Mouse (Mus musculus) mouse embryonic stem cell (cell line): ENCODE data around the gene Tifab.

Experiments used
- in situ Hi-C, 2 experiments: fragments of 300-500 bp; cut with MboI; formaldehyde crosslinking; loops; 1 replicate in 1 of 2; 3 replicates in 1 of 2; pipeline ENCODE4 v1.14.3; 2019 to 2020; ENCODE audit warnings: low sequenced_read_pairs in 2 of 2, low pct_unique_long_range_greater_than_20kb in 1 of 2, mixed read lengths in 1 of 2; ENCODE audit not compliant: unreplicated experiment in 1 of 2

The Tifab gene

DNA sequence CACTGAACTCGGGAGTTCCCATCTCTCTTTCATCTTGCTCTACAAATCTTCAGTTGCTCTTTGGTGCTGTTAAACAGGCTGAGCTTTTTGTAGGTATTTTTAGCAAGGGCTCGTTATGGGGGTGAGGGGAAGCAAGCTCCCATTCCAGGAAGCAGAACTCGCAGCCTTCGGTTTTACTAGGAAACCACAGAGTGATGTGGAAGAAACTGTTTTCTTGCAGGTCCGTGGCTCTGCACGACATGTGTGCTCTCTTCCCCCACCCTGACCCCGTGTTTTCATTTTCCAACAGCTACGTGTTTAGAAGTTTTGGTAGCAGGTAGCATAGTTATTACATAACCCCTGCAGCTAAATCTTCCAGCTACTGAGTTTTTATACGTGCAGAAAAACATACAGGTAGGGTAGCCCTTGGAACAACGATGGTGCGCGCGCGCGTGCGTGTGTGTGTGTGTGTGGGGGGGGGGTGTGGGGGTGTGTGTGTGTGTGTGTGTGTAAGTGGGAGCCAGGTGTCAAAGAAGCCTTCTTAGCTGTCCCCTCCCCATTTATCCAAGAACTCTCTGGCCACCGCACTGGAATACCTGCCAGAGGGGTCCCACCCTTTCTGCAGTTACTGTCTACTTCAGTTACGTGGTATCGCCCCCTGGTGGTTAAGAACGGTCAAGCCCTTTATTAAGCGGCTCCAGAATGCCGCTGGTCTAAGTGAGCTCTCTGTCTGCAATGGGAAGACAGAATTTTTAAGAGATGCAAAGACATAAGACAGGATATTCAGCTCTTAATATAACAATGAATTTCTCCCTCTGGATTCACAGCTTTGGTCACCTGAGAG is 27.1 kb downstream of the Tifab start:
- in situ Hi-C loops, result no loop called here

DNA sequence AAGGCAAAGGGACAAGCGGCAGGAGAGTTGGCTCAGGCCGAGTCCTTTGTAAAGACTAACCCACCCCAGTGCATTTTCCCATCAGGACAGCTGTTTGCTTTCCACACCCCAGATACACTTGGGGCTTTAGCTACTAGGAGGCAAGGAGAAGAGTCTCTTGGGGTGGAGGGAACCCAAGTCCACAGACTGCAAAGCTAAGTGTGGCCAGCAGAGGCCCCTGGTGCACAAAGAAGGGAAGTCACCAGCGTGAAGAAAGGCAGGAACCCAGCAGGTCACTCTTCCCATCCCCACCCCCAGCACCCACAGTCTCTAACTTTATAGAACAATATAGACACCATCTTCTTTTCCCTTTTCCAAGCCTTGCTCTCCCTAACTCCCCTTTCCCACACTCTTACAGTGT is 33.2 kb downstream of the Tifab start:
- in situ Hi-C loops, result no loop called here

DNA sequence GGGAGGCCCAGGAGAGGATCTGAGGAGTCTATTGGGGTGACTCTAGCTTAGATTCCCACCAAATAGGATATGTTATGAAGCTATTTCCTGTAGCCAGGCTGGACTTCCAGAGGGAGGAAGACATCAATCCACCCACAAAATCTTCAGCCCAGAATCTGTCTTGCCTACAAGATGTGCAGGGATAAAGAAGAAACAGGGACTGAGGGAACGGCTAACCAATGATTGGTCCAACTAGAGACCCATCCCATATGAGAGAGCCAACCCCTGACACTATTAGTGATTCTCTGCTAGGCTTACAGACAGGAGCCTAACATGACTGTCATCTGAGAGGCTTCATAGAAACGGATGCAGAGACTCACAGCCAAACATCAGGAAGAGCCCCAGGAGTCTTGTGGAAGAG is 34.7 kb downstream of the Tifab start:
- in situ Hi-C loops, result no loop called here

- in situ Hi-C loops, result no loop called here
These were observed 35.6 kb downstream of the Tifab start for GRCm38 (mm10) chr13:56143151-56143513.

DNA sequence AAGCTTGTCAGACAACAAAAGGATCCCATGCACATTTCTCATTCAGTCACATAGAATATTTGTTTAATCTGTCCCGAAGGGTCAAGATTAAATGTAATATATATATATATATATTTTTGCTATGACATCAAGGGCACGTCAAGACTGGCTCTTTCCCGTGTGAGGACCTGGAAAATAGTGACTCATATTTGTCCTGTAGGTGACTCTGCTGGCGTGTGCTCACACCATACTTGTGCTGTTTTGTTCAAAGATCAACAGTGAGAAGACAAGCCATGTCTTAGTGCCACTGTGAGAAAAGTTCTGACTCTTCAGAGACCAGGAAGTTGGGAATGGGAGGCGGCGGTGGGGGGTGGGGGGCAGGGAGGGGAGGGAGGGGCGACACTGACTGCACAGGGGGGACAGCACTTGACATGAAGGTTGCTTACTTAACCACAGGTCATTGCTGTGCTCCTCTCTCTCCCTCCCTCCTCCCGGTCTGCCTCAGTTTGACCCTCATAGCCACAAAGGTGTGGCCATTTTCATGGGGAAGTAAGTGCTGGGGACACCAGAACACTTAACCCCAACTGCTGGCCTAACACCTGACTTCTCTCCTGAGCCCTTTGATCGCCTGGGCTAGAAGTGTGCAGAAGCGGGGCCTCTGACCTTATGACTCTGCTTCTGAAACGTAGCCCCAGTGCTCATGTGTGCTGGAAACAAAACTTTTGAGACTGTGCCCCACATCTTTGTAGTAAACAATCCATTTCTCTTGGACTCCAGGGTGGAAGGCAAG is 36.1 kb downstream of the Tifab start:
- in situ Hi-C loops, result no loop called here

DNA sequence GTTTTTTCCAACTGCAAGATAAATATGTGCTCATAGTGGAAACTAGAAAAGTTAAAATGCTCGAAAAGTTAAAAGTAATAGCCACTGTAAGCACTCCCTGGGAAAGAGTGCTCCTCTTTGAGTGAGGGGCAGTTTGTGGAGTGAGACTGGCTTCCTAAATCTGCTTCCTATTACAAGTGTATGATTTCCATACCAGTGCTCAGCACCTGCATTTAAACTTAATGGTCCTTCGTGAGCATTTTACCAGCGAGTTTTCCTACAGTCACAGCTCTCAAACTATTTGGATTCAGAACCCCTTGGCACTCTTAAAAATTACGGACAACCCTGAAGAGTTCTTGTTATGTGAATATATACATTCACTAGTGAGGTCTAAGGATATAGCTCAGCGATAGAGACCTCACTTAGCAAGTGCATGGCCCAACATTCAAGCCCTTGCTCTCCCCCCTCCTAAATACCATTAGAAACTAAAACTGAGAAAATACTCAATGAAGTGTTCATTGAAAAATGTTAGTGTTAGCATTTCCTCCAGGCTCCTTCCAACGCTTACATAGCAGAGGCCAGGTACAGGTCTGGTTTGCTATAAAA is 39.4 kb downstream of the Tifab start:
- in situ Hi-C loops, result no loop called here

DNA sequence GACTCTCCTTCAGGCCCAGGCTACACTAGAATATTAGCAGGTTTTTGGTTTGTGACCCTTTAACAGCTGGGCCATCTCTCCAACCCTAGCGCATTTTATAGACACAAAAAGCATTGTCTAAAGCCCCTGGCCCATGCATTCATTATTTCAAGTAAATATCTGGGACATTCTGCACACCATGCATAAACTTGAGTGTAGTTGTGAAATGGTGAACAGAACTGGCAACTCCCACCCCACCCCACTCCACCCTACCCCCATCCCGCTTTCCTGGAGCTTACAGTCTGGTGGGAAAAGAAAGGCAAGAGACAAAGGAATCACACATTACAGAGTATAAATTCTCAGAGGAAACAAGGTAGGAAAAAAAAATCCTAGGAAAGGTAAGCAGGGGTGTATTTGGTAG is 42.5 kb downstream of the Tifab start, which contains the start of gene H2afy:
Gene H2afy (minus strand): TSS at position 162 of the 400 bp plus-strand sequence.
- in situ Hi-C loops, result no loop called here

DNA sequence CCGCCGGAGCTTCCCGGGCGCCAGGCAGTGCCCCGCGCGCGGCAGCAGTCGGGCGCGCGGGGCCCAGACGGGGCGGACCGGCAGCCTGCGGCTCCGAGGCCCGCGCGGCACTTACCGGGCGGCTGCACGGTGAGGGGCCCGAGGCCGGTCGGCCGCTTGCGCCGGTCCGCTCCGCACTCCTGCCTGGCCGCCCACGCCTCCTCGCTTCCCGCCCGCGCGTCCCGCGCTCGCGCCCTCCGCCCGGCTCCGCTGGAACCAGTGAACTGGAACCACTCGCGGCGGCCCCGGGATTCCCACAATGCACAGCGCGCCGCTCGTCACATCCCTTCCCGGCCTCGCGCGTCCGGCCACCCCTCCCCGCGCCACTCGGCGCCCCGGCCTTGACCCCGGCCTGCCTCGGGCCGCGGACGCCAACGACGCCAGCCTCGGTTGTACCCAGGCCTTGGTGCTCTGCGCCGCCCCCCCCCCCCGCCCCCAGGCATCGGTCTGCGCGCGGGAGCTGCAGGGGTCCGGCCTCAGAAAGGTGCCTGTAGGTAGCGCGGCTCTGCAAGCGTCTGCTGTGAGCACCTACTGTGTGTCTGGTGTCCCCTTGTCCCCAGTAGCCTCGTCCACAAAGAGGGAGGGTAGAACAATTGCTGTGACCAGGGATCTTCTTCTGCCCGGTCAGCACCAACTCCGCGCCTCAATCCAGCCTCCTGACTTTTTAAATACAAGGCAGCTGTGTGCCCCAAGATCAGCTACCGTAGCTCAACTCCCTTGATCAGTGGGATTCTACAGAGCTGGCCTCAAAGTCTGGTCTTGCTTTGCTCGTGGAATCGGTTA is 43.2 kb downstream of the Tifab start:
- in situ Hi-C loops, result no loop called here

GRCm38 (mm10) chr13:56134631-56135181 is 44.0 kb downstream of the Tifab start:
- in situ Hi-C loops, result no loop called here

DNA sequence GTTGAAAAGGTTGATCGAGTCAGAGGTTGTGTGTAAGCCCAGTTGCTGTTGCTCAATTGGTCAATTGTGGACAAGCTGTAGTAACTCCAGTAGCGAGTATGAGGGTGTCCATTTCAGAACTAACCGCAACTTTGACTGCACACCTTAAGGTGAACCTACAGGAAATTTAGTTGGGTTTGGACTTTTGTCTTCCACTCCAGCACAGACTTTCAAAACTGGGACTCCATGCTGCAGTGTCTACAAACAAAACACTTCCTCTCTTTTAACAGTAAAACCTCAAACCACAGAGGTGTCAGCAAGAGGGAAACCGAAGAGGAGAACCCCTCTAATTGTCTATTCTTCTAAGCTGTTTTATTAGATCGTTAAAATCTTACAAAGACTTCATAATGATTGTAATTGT is 44.7 kb downstream of the Tifab start:
- in situ Hi-C loops, result no loop called here

DNA sequence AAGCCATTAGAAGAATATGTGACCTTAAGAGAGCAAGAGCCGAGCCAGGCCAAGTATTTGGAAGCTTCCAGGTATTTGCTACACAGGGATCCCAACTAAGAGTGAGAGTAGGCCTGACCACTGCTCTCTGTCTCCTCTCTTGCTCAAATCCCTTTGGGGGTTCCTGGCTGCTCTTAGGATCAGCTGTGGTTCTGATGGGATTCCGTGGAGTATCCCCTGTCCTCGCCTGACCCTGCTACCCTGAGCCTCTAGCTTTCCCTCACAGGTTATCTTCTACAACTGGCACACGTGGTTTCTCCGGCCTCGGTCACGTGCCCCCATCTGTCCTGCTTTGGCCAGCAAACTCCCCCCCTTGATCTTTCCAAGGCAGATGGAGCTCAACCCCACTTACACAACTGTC is 45.7 kb downstream of the Tifab start:
- in situ Hi-C loops, result no loop called here

GRCm38 (mm10) chr13:56132326-56132936 is 46.3 kb downstream of the Tifab start:
- in situ Hi-C loops, result no loop called here

DNA sequence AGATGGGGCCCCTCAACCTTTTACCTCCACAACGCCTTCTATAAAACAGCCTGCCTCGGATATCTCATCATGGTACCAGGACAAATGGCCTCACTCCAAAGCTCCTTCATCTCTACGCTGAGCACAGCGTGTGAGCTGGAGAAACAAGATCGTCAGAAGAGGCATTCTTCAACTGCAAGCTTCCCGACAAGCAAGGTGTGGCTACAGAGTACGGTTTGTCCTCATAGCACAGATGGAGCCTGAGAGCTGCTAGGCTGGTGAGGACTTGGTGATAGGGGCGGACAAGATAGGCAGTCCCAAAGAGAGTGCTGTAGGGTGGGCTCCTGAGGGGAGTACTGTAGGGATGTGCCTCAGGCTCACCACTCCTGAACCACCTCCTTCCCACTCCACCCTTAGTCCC is 48.1 kb downstream of the Tifab start:
- in situ Hi-C loops, result no loop called here

GRCm38 (mm10) chr13:56129578-56129977 is 49.1 kb downstream of the Tifab start:
- in situ Hi-C loops, result no loop called here

GRCm38 (mm10) chr13:56129014-56129413 is 49.7 kb downstream of the Tifab start:
- in situ Hi-C loops, result no loop called here

DNA sequence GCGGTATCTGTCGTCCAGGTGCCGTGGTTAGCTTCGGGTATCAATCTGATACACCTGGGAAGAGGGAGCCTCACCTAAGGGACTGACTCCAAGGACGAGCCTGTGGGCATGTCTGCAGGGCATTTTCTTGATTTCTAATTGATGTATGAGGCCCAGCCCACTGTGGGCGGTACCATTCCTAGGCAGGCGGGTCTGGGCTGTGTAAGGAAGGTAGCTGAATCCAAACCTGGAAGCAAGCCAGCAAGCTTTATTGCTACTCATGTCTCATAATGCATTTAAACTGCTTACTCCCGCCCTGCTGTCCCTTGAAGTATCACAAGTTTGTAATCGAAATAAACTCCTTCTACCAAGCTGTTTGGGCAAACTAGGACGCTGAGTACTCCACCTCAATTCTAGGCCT is 53.1 kb downstream of the Tifab start:
- in situ Hi-C loops, result no loop called here
